Mouse (Mus musculus): ENCODE results near the gene Bcorl1.
A peak's percentile ranks its signal among the peaks of the same experiment; 100 is the strongest.
"Not testable (repeated sequence)": the region's sequence is repeated elsewhere in the genome, so short reads cannot be mapped to it uniquely, and the experiment has no call there.

The Bcorl1 gene

GRCm38 (mm10) chrX:48399994-48400393 is 58.8 kb downstream of the Bcorl1 start:
- DNase-seq: no peak

- DNase-seq: peak; percentile 12
Observed at GRCm38 (mm10) chrX:48405141-48405540, 64.0 kb downstream of the Bcorl1 start.

GRCm38 (mm10) chrX:48409611-48410387 is 68.6 kb downstream of the Bcorl1 start:
- peak; percentile 90 for DNase-seq

- DNase-seq: no peak
Observed at GRCm38 (mm10) chrX:48410388-48410776, 69.2 kb downstream of the Bcorl1 start.

- no peak for DNase-seq
Observed at GRCm38 (mm10) chrX:48412629-48413028, 71.5 kb downstream of the Bcorl1 start.

GRCm38 (mm10) chrX:48414291-48414690 is 73.1 kb downstream of the Bcorl1 start:
- no peak for DNase-seq

GRCm38 (mm10) chrX:48418417-48418816 is 77.3 kb downstream of the Bcorl1 start:
- no peak for DNase-seq

- peak; percentile 75 for DNase-seq
Observed at GRCm38 (mm10) chrX:48422986-48423385, 81.8 kb downstream of the Bcorl1 start.

- no peak for DNase-seq
Observed at GRCm38 (mm10) chrX:48423671-48424070, 82.5 kb downstream of the Bcorl1 start.

GRCm38 (mm10) chrX:48424583-48424982 is 83.4 kb downstream of the Bcorl1 start:
- DNase-seq: peak; percentile 49

- peak; percentile 66 for DNase-seq
Observed at GRCm38 (mm10) chrX:48425280-48425679, 84.1 kb downstream of the Bcorl1 start.

- DNase-seq: no peak
Observed at GRCm38 (mm10) chrX:48428241-48428640, 87.1 kb downstream of the Bcorl1 start.

- DNase-seq: no peak
Observed at GRCm38 (mm10) chrX:48428642-48429041, 87.5 kb downstream of the Bcorl1 start.

GRCm38 (mm10) chrX:48429100-48429499 is 87.9 kb downstream of the Bcorl1 start:
- DNase-seq: no peak

GRCm38 (mm10) chrX:48429538-48429937 is 88.4 kb downstream of the Bcorl1 start:
- DNase-seq: peak; percentile 29

- no peak for DNase-seq
Observed at GRCm38 (mm10) chrX:48432599-48433526, 91.7 kb downstream of the Bcorl1 start.

- peak; percentile 50 for DNase-seq
Observed at GRCm38 (mm10) chrX:48433527-48433899, 92.4 kb downstream of the Bcorl1 start.

GRCm38 (mm10) chrX:48434251-48434650 is 93.1 kb downstream of the Bcorl1 start:
- DNase-seq: no peak

- DNase-seq: peak; percentile 24
Observed at GRCm38 (mm10) chrX:48435477-48435900, 94.3 kb downstream of the Bcorl1 start.

GRCm38 (mm10) chrX:48436082-48436481 is 94.9 kb downstream of the Bcorl1 start:
- DNase-seq: not testable (repeated sequence)

GRCm38 (mm10) chrX:48439036-48439435 is 97.9 kb downstream of the Bcorl1 start:
- DNase-seq: peak; percentile 53

GRCm38 (mm10) chrX:48441548-48441947 is 100.4 kb downstream of the Bcorl1 start:
- DNase-seq: no peak

- DNase-seq: no peak
Observed at GRCm38 (mm10) chrX:48441954-48442353, 100.8 kb downstream of the Bcorl1 start.

GRCm38 (mm10) chrX:48444677-48445076 is 103.5 kb downstream of the Bcorl1 start:
- DNase-seq: no peak

Data from liver (tissue).